Mouse (Mus musculus): ENCODE measurements at regions not wholly inside any gene's neighbourhood (a gene's known extent, or its start where the extent isn't known, plus 50 kb on each side); places are given as distances from the start of the nearest gene placed in this dataset.

GRCm38 (mm10) chr4:58714221-58714620, 73.3 kb downstream of the Olfr267 start:
- Histone ChIP-seq H3K4me1 (ENCODE audit: control insufficient read depth, insufficient read depth, low read length) (no peaks in the 10 kb centered on the region), H3K4me3 (ENCODE audit: insufficient read depth, low read depth, low read length) (no peak overlapping the region), H3K9ac (ENCODE audit: low read depth, low read length) (no peak overlapping the region), H3K27ac (replicated peaks; ENCODE audit: insufficient read depth, low read depth, low read length) (no peak overlapping the region), H3K36me3 (ENCODE audit: control insufficient read depth, insufficient read depth, low read length) (no peaks in the 10 kb centered on the region), H3K79me2 (ENCODE audit: control insufficient read depth, insufficient read depth, low read length) (no peaks in the 10 kb centered on the region), H3K27me3 (ENCODE audit: control insufficient read depth, insufficient read depth, low read length) (no peaks in the 10 kb centered on the region)
- 60% methylated on average over 13 of the region's 13 CpGs for whole genome bisulfite sequencing
- no peak for TF ChIP-seq CTCF (IDR thresholded peaks at IDR 0.05; ENCODE audit: low read depth, low read length)
- TF ChIP-seq POLR2A (IDR thresholded peaks at IDR 0.05; ENCODE audit: extremely low read depth, insufficient read depth, low read length): no peak
- no peak for DNase-seq (ENCODE audit: extremely low read depth, low read depth, low spot score)

GRCm38 (mm10) chr4:58712875-58713274, 74.6 kb downstream of the Olfr267 start:
- TF ChIP-seq CTCF (IDR thresholded peaks at IDR 0.05; ENCODE audit: low read depth, low read length) (no peak), POLR2A (IDR thresholded peaks at IDR 0.05; ENCODE audit: extremely low read depth, insufficient read depth, low read length) (no peak)
- Histone ChIP-seq H3K27me3 (ENCODE audit: control insufficient read depth, insufficient read depth, low read length) (no peaks in the 10 kb centered on the region), H3K36me3 (ENCODE audit: control insufficient read depth, insufficient read depth, low read length) (no peaks in the 10 kb centered on the region), H3K9ac (ENCODE audit: low read depth, low read length) (no peak overlapping the region), H3K4me1 (ENCODE audit: control insufficient read depth, insufficient read depth, low read length) (no peaks in the 10 kb centered on the region), H3K27ac (replicated peaks; ENCODE audit: insufficient read depth, low read depth, low read length) (no peak overlapping the region), H3K4me3 (ENCODE audit: insufficient read depth, low read depth, low read length) (no peak overlapping the region), H3K79me2 (ENCODE audit: control insufficient read depth, insufficient read depth, low read length) (no peaks in the 10 kb centered on the region)
- no peak for DNase-seq (ENCODE audit: extremely low read depth, low read depth, low spot score)
- 72% methylated on average over 2 of the region's 2 CpGs for WGBS

GRCm38 (mm10) chr4:58712166-58712565, 75.3 kb downstream of the Olfr267 start:
- Histone ChIP-seq H3K27ac (replicated peaks; ENCODE audit: insufficient read depth, low read depth, low read length) (no peak overlapping the region), H3K79me2 (ENCODE audit: control insufficient read depth, insufficient read depth, low read length) (no peaks in the 10 kb centered on the region), H3K9ac (ENCODE audit: low read depth, low read length) (no peak overlapping the region), H3K4me1 (ENCODE audit: control insufficient read depth, insufficient read depth, low read length) (no peaks in the 10 kb centered on the region), H3K36me3 (ENCODE audit: control insufficient read depth, insufficient read depth, low read length) (no peaks in the 10 kb centered on the region), H3K27me3 (ENCODE audit: control insufficient read depth, insufficient read depth, low read length) (no peaks in the 10 kb centered on the region), H3K4me3 (ENCODE audit: insufficient read depth, low read depth, low read length) (no peak overlapping the region)
- 84% methylated on average over 10 of the region's 10 CpGs for WGBS
- no peak for DNase-seq (ENCODE audit: extremely low read depth, low read depth, low spot score)
- TF ChIP-seq POLR2A (IDR thresholded peaks at IDR 0.05; ENCODE audit: extremely low read depth, insufficient read depth, low read length) (no peak), CTCF (IDR thresholded peaks at IDR 0.05; ENCODE audit: low read depth, low read length) (no peak)

DNA sequence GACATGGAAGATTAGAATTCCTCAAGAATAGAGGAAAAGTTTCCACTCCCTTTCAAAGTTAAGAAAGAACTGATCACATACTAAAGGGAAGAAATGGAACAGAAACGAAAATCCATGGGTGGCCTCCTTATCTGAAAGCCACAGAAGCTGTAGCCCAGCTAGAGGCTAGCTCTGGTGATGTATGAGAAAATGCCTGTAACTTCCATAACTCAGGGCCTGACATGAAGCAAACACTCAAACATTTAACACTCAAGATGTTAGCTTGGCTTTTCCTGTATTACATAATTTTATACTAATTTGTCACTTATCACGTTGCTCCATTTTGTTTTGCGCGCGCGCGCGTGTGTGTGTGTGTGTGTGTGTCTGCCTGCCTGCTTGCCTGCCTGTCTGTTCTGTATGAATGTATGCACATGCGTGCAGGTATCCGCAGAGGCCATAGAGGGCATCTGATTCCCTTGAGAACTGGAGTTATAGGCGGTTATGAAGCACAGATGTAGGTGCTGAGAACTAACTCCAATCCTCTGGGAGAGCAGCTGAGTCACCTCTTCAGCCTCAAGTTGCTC, 88.2 kb downstream of the Olfr267 start:
- WGBS: 91% methylated on average over 11 of the region's 11 CpGs
- no peaks in the 10 kb centered on the region for H3K27me3 ChIP-seq (ENCODE audit: control insufficient read depth, insufficient read depth, low read length)
- DNase-seq (ENCODE audit: extremely low read depth, low read depth, low spot score): no peak
- no peak overlapping the region for H3K9ac ChIP-seq (ENCODE audit: low read depth, low read length)
- no peaks in the 10 kb centered on the region for H3K4me1 ChIP-seq (ENCODE audit: control insufficient read depth, insufficient read depth, low read length)
- H3K27ac ChIP-seq (replicated peaks; ENCODE audit: insufficient read depth, low read depth, low read length): no peak overlapping the region
- TF ChIP-seq CTCF (IDR thresholded peaks at IDR 0.05; ENCODE audit: low read depth, low read length) (no peak), POLR2A (IDR thresholded peaks at IDR 0.05; ENCODE audit: extremely low read depth, insufficient read depth, low read length) (no peak)
- no peak overlapping the region for H3K4me3 ChIP-seq (ENCODE audit: insufficient read depth, low read depth, low read length)
- H3K36me3 ChIP-seq (ENCODE audit: control insufficient read depth, insufficient read depth, low read length): no peaks in the 10 kb centered on the region
- no peaks in the 10 kb centered on the region for H3K79me2 ChIP-seq (ENCODE audit: control insufficient read depth, insufficient read depth, low read length)

GRCm38 (mm10) chr4:58698828-58699227, 88.7 kb downstream of the Olfr267 start:
- no peaks in the 10 kb centered on the region for H3K27me3 ChIP-seq (ENCODE audit: control insufficient read depth, insufficient read depth, low read length)
- 64% methylated on average over 5 of the region's 5 CpGs for WGBS
- DNase-seq (ENCODE audit: extremely low read depth, low read depth, low spot score): no peak
- no peak for TF ChIP-seq CTCF (IDR thresholded peaks at IDR 0.05; ENCODE audit: low read depth, low read length)
- no peak for TF ChIP-seq POLR2A (IDR thresholded peaks at IDR 0.05; ENCODE audit: extremely low read depth, insufficient read depth, low read length)
- no peaks in the 10 kb centered on the region for H3K79me2 ChIP-seq (ENCODE audit: control insufficient read depth, insufficient read depth, low read length)
- H3K9ac ChIP-seq (ENCODE audit: low read depth, low read length): no peak overlapping the region
- H3K36me3 ChIP-seq (ENCODE audit: control insufficient read depth, insufficient read depth, low read length): no peaks in the 10 kb centered on the region
- H3K4me1 ChIP-seq (ENCODE audit: control insufficient read depth, insufficient read depth, low read length): no peaks in the 10 kb centered on the region
- no peak overlapping the region for H3K27ac ChIP-seq (replicated peaks; ENCODE audit: insufficient read depth, low read depth, low read length)
- H3K4me3 ChIP-seq (ENCODE audit: insufficient read depth, low read depth, low read length): no peak overlapping the region

DNA sequence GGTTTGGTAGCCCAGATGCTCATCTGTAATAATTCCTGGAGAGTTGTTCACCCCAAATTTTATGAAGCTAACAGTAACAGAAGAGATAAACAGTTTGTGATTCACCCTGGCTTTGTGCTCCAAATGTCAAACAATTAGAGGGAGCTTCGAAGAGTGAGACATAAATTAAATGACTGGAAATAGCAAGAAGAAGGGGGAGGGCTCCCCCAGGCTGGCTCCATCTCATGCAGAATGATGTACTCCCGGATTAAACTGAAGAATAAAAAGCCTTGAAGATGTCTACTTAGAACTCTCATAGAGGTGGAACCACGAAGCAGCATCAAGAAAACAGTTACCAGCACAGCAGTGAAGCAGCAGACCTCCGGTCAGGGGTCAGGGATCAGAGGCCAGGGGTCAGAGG, 90.8 kb downstream of the Olfr267 start:
- no peak overlapping the region for H3K4me3 ChIP-seq (ENCODE audit: insufficient read depth, low read depth, low read length)
- no peaks in the 10 kb centered on the region for H3K27me3 ChIP-seq (ENCODE audit: control insufficient read depth, insufficient read depth, low read length)
- no peaks in the 10 kb centered on the region for H3K36me3 ChIP-seq (ENCODE audit: control insufficient read depth, insufficient read depth, low read length)
- H3K79me2 ChIP-seq (ENCODE audit: control insufficient read depth, insufficient read depth, low read length): no peaks in the 10 kb centered on the region
- DNase-seq (ENCODE audit: extremely low read depth, low read depth, low spot score): no peak
- WGBS: 60% methylated on average over 4 of the region's 4 CpGs
- no peak overlapping the region for H3K9ac ChIP-seq (ENCODE audit: low read depth, low read length)
- TF ChIP-seq POLR2A (IDR thresholded peaks at IDR 0.05; ENCODE audit: extremely low read depth, insufficient read depth, low read length) (no peak), CTCF (IDR thresholded peaks at IDR 0.05; ENCODE audit: low read depth, low read length) (no peak)
- no peak overlapping the region for H3K27ac ChIP-seq (replicated peaks; ENCODE audit: insufficient read depth, low read depth, low read length)
- H3K4me1 ChIP-seq (ENCODE audit: control insufficient read depth, insufficient read depth, low read length): no peaks in the 10 kb centered on the region

Data from liver, adult 2 months (tissue).